Mouse (Mus musculus) heart, postnatal 0 days (tissue): ENCODE results near the gene Kmt2e. TPM values are rescaled to one million over a fixed set of nuclear protein-coding genes. Genes with fewer than 3 reads are reported as not detected.
A peak's percentile ranks its signal among the peaks of the same experiment; 100 is the strongest.

Experiments
- ATAC-seq: fragments of 200-750 bp; cut with Nextera tagmentation; 2 replicates; pipeline ENCODE4 v1.8.0; 2017; ENCODE audit warnings: low read depth, moderate number of reproducible peaks, moderate library complexity; ENCODE audit not compliant: insufficient read depth
- DNase-seq: peaks from one replicate; pipeline ENCODE4 v3.0.0-alpha.2; 2016; ENCODE audit warnings: low spot score
- H3K27ac ChIP-seq: fragments of 300-500 bp; sonication (generic); 2 replicates; pipeline ENCODE4 v1.5.1; 2014; ENCODE audit warnings: low read depth, mild to moderate bottlenecking
- H3K27me3 ChIP-seq: fragments of 300-500 bp; sonication (generic); 2 replicates; pipeline ENCODE4 v1.6.1; 2014; ENCODE audit warnings: low read length, mixed read lengths; ENCODE audit not compliant: control insufficient read depth, insufficient read depth
- H3K36me3 ChIP-seq: fragments of 300-500 bp; sonication (generic); replicated peaks from 2 replicates; pipeline ENCODE4 v1.6.1; 2014; ENCODE audit warnings: low read length, mixed read lengths; ENCODE audit not compliant: control insufficient read depth, insufficient read depth
- H3K4me1 ChIP-seq: fragments of 300-500 bp; sonication (generic); 2 replicates; pipeline ENCODE4 v1.6.1; 2014; ENCODE audit warnings: antibody characterized with exemption; ENCODE audit not compliant: control insufficient read depth, insufficient read depth
- H3K4me2 ChIP-seq: fragments of 300-500 bp; sonication (generic); 2 replicates; pipeline ENCODE4 v1.6.1; 2014; ENCODE audit warnings: low read depth, mild to moderate bottlenecking, low read length, moderate library complexity
- H3K4me3 ChIP-seq: fragments of 300-500 bp; sonication (generic); 2 replicates; pipeline ENCODE4 v1.5.1; 2014; ENCODE audit warnings: low read depth, low read length
- H3K9ac ChIP-seq: fragments of 300-500 bp; sonication (generic); replicated peaks from 2 replicates; pipeline ENCODE4 v1.6.1; 2014; ENCODE audit warnings: low read depth, low read length, mixed read lengths
- H3K9me3 ChIP-seq: fragments of 300-500 bp; sonication (generic); replicated peaks from 2 replicates; pipeline ENCODE4 v1.6.1; 2016; ENCODE audit warnings: low read length; ENCODE audit not compliant: control insufficient read depth
- CTCF ChIP-seq: IDR thresholded peaks from 2 replicates; pipeline ENCODE4 v1.5.1; 2016; ENCODE audit warnings: antibody characterized with exemption, control low read depth, low read depth
- EP300 ChIP-seq: IDR thresholded peaks from 2 replicates; pipeline ENCODE4 v1.6.1; 2016; ENCODE audit warnings: antibody characterized with exemption, low read depth
- WGBS: fragments of 180-500 bp; shearing (Covaris S2); extraction: QIAGEN DNeasy Blood & Tissue Kit; methylation state at CpG from one replicate; pipeline ENCODE4 v1.1.7; 2014; 5-methylcytosine and 5-hydroxymethylcytosine counted together
- polyA plus RNA-seq: library from polyadenylated mRNA; unstranded; fragments of >200 nt; fragmentation: Nextera tagmentation; extraction: Ambion mirVana; gene quantifications from 2 replicates; pipeline ENCODE4 v1.2.1, GENCODE M21; 2015
- total RNA-seq: library from RNA; depleted of rRNA; stranded (reverse); fragments of >200 nt; gene quantifications from 2 replicates; pipeline ENCODE4 v1.2.3, GENCODE M21; 2014; ENCODE audit warnings: low replicate concordance

The Kmt2e gene
- total and polyA plus RNA-seq, 2 experiments from 2014 or later: 34.5 to 55.0 TPM

DNA sequence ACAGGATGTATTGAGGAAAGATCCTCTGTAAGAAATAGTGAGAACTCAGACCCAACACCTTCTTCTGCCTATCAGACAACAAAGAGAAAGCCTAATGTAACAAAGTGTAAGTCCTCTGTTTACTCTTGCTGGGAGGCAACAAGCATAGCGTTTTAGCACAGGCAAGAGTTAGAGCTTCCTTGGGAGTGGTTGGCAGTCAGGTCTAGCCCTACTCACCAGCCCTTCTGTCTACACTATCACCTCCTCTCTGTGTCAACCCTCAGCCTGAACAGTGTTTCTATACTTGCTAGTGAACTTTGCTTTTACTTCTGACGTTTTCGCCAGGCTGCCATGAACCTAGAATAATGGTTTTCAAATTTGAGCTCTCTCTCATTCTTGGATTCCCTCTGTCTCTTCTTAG is 38.5 kb upstream of the Kmt2e start:
- Histone ChIP-seq H3K27me3 (no peaks in the 10 kb centered on the region), H3K9ac (no peak overlapping the region), H3K9me3 (no peaks in the 10 kb centered on the region), H3K27ac (no peak overlapping the region), H3K36me3 (no peaks in the 10 kb centered on the region), H3K4me3 (no peak overlapping the region), H3K4me2 (no peak overlapping the region), H3K4me1 (no peaks in the 10 kb centered on the region)
- TF ChIP-seq EP300: no peak
- TF ChIP-seq CTCF: no peak
- ATAC-seq (no peak), DNase-seq (no peak)
- WGBS: 72% methylated on average over 3 of the region's 3 CpGs

DNA sequence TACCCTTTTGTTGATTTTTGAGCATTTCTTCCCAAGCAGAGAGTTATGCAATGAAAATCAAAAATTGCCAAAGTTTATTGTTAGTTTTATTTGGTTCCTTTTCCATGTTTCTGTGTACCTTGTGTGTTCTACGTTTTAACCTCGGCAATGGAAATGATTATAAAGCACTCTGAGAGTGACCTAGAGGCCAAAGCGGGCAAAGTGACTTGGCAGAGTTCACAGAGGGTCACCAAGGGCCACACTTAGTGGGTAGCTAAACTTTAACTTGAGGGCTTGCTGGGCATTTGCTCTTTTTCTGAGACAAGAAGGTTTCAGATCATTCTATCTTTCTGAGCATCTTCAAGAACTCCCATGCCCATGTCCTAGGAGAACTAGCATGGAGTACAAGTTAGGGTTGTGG is 37.5 kb upstream of the Kmt2e start:
- no peak for TF ChIP-seq EP300
- TF ChIP-seq CTCF: no peak

GRCm38 (mm10) chr5:23400156-23400555 is 34.1 kb upstream of the Kmt2e start:
- Histone ChIP-seq H3K36me3 (no peaks in the 10 kb centered on the region), H3K4me1 (no peaks in the 10 kb centered on the region), H3K9me3 (no peaks in the 10 kb centered on the region), H3K4me2 (no peak overlapping the region), H3K9ac (no peak overlapping the region), H3K4me3 (no peak overlapping the region), H3K27ac (no peak overlapping the region), H3K27me3 (no peaks in the 10 kb centered on the region)
- 85% methylated on average over 3 of the region's 3 CpGs for WGBS
- TF ChIP-seq EP300 (no peak), CTCF (no peak)
- ATAC-seq (no peak), DNase-seq (no peak)

More for the DNA sequence above, 37.5 kb upstream of the Kmt2e start:
- WGBS: 88% methylated on average over 3 of the region's 3 CpGs
- H3K27ac ChIP-seq: no peak overlapping the region
- no peak overlapping the region for H3K9ac ChIP-seq
- no peak overlapping the region for H3K4me3 ChIP-seq
- ATAC-seq (no peak), DNase-seq (no peak)
- no peaks in the 10 kb centered on the region for H3K4me1 ChIP-seq
- no peaks in the 10 kb centered on the region for H3K27me3 ChIP-seq
- H3K9me3 ChIP-seq: no peaks in the 10 kb centered on the region
- H3K4me2 ChIP-seq: no peak overlapping the region
- H3K36me3 ChIP-seq: no peaks in the 10 kb centered on the region

DNA sequence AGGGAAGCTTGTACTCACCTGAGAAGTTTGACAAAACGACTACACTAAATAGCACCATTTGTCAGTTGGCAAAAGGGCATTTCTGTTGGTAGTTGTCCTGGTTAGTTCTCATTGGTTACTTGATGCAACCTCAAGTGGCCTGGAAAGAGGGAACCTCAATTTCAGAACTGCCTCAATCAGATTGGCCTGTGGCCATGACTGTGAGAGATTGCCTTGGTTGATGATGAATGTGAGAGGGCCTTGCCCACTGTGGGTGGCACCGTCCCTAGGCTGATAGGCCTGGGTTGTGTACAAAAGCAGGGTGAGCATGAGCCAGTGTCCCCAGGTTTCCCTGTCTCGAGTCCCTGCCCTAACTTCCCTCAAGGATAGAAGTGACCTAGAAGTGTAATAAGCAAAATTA is 33.4 kb upstream of the Kmt2e start:
- WGBS: 89% methylated on average over 3 of the region's 3 CpGs
- no peak for ATAC-seq
- no peaks in the 10 kb centered on the region for H3K27me3 ChIP-seq

DNA sequence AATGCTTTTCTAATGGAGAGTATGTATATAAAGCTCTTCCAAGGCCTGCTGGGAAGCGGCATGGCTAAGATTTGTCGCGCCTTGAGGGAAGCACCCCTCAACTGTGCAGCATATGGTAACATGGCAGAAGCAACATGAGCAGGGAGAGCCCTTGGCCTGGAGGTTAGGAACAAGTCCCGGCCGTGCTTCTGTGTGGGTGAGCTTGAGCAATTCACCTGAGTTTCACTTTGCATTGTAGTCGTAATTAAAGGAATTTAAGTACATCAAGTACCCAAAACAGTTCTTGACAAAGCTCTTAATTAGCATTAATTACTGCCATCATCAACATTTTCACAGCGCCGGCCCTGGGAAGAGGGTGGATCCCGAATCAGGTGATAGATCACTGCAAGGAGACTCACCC is 32.9 kb upstream of the Kmt2e start:
- H3K36me3 ChIP-seq: no peaks in the 10 kb centered on the region
- H3K27ac ChIP-seq: no peak overlapping the region
- no peak overlapping the region for H3K4me2 ChIP-seq
- DNase-seq: no peak
- H3K9ac ChIP-seq: no peak overlapping the region
- H3K27me3 ChIP-seq: no peaks in the 10 kb centered on the region
- TF ChIP-seq EP300: no peak
- no peak for TF ChIP-seq CTCF
- 87% methylated on average over 9 of the region's 9 CpGs for WGBS
- H3K9me3 ChIP-seq: no peaks in the 10 kb centered on the region
- H3K4me1 ChIP-seq: no peaks in the 10 kb centered on the region
- no peak for ATAC-seq
- no peak overlapping the region for H3K4me3 ChIP-seq

More for the DNA sequence above, 33.4 kb upstream of the Kmt2e start:
- Histone ChIP-seq H3K4me3 (no peak overlapping the region), H3K27ac (no peak overlapping the region), H3K9ac (no peak overlapping the region), H3K4me2 (no peak overlapping the region), H3K9me3 (no peaks in the 10 kb centered on the region), H3K4me1 (no peaks in the 10 kb centered on the region), H3K36me3 (no peaks in the 10 kb centered on the region)
- TF ChIP-seq CTCF (no peak), EP300 (no peak)
- DNase-seq: no peak

DNA sequence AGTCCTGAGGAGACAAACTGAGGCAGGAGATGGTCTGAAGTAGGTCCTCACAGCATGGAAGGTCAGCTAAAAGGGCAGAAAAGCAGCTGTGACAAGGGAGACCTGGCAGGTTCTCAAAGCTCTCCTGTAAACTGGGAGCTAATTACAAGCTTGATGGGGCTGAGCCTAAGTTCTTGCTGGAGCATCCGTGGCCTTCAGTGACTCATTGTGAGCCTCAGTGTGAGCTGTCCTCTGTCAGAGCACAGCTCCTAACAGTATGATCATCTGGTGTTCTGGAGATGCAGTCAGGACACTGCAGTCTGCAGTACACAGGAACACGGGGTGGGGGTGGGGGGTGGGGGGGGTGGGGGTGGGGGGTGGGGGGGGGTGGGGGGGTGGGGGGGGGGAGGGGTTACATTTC is 32.2 kb upstream of the Kmt2e start:
- no peaks in the 10 kb centered on the region for H3K9me3 ChIP-seq
- whole genome bisulfite sequencing: 31% methylated on average over 2 of the region's 2 CpGs
- ATAC-seq: 0 out of 2 replicates have a peak, but pooled peaks have one; percentile 41
- DNase-seq: peak; percentile 4
- TF ChIP-seq EP300: no peak
- no peaks in the 10 kb centered on the region for H3K4me1 ChIP-seq
- H3K9ac ChIP-seq: no peak overlapping the region
- no peak overlapping the region for H3K4me2 ChIP-seq
- no peaks in the 10 kb centered on the region for H3K27me3 ChIP-seq
- no peak overlapping the region for H3K27ac ChIP-seq
- no peak overlapping the region for H3K4me3 ChIP-seq
- H3K36me3 ChIP-seq: no peaks in the 10 kb centered on the region
